Mouse (Mus musculus): ENCODE results near the gene Agfg1.

- no peak for TF ChIP-seq POLR2A (IDR thresholded peaks at IDR 0.05; ENCODE audit: insufficient read length, low read depth)
- TF ChIP-seq USF1 (IDR thresholded peaks at IDR 0.05; ENCODE audit: low read depth), result no peak
- TF ChIP-seq REST (IDR thresholded peaks at IDR 0.05; ENCODE audit: insufficient read depth, insufficient read length), result no peak
- TF ChIP-seq TCF3 (IDR thresholded peaks at IDR 0.05; ENCODE audit: insufficient read length, low read depth), result no peak
- no peak for TF ChIP-seq E2F4 (IDR thresholded peaks at IDR 0.05; ENCODE audit: insufficient read depth)
- TF ChIP-seq MYOG (IDR thresholded peaks at IDR 0.05; ENCODE audit: control insufficient read depth in 1 of 3, insufficient read depth in 1 of 3, insufficient read length in 2 of 3, low read depth in 2 of 3), result no peak
- TF ChIP-seq MYOD1 (IDR thresholded peaks at IDR 0.05; ENCODE audit: control insufficient read depth in 1 of 3, insufficient read length in 2 of 3, low read depth in 2 of 3), result no peak
- no peak for TF ChIP-seq MAX (IDR thresholded peaks at IDR 0.05; ENCODE audit: low read depth)
- TF ChIP-seq TCF12 (IDR thresholded peaks at IDR 0.05; ENCODE audit: insufficient read depth, poor library complexity, severe bottlenecking), result no peak
- TF ChIP-seq POLR2AphosphoS2 (IDR thresholded peaks at IDR 0.05; ENCODE audit: insufficient read length, low read depth), result no peak
Observed at GRCm38 (mm10) chr1:82791105-82791504, 48.2 kb upstream of the Agfg1 start.

All from myocyte (in vitro differentiated cells).